Mouse (Mus musculus) brain, embryonic 18.5 days (tissue): ENCODE results near the gene Purb.
A peak's percentile ranks its signal among the peaks of the same experiment; 100 is the strongest.
"Not testable (repeated sequence)": the region's sequence is repeated elsewhere in the genome, so short reads cannot be mapped to it uniquely, and the experiment has no call there.

ENCODE experiments used
- DNase-seq: peaks from one replicate; pipeline ENCODE4 v3.0.0-alpha.2; 2012; ENCODE audit warnings: low read depth, low spot score

Purb gene

GRCm38 (mm10) chr11:6445441-6445840, 30.3 kb downstream of the Purb start:
- DNase-seq: no peak

- peak; percentile 99 for DNase-seq
Observed at GRCm38 (mm10) chr11:6444077-6444853, 31.5 kb downstream of the Purb start, which contains the start of gene H2afv. Gene H2afv, minus strand, starts transcription at chr11:6444443.

- no peak for DNase-seq
Observed at GRCm38 (mm10) chr11:6443727-6444076, 32.0 kb downstream of the Purb start.

- DNase-seq: no peak
Observed at GRCm38 (mm10) chr11:6443102-6443501, 32.6 kb downstream of the Purb start.

- no peak for DNase-seq
Observed at GRCm38 (mm10) chr11:6442566-6442965, 33.2 kb downstream of the Purb start.

- DNase-seq: no peak
Observed at GRCm38 (mm10) chr11:6440171-6440570, 35.5 kb downstream of the Purb start.

- DNase-seq: no peak
Observed at GRCm38 (mm10) chr11:6437667-6438066, 38.0 kb downstream of the Purb start.

GRCm38 (mm10) chr11:6436442-6436841, 39.3 kb downstream of the Purb start:
- no peak for DNase-seq

- no peak for DNase-seq
Observed at GRCm38 (mm10) chr11:6430186-6430585, 45.5 kb downstream of the Purb start.

GRCm38 (mm10) chr11:6420722-6421350, 54.9 kb downstream of the Purb start:
- no peak for DNase-seq

GRCm38 (mm10) chr11:6420283-6420703, 55.4 kb downstream of the Purb start:
- no peak for DNase-seq

- DNase-seq: not testable (repeated sequence)
Observed at GRCm38 (mm10) chr11:6419156-6419555, 56.6 kb downstream of the Purb start.

GRCm38 (mm10) chr11:6418751-6419150, 57.0 kb downstream of the Purb start:
- no peak for DNase-seq
